Mouse (Mus musculus) megakaryocyte-erythroid progenitor cell, adult 5-6 weeks (primary cell): Measurements from ENCODE around the gene Gm9918. TPM values are rescaled to one million over a fixed set of nuclear protein-coding genes. Genes with fewer than 3 reads are reported as not detected.
"Not testable (repeated sequence)": the region's sequence is repeated elsewhere in the genome, so short reads cannot be mapped to it uniquely, and the experiment has no call there.

Source experiments
- ATAC-seq: replicated peaks from 2 replicates; pipeline ENCODE4 v1.8.0; 2016; ENCODE audit warnings: mild to moderate bottlenecking, inconsistent platforms; ENCODE audit not compliant: severe bottlenecking, poor library complexity, low FRiP score, low TSS enrichment
- total RNA-seq, 2 experiments: library from RNA; stranded (forward) in 1 of 2; stranded (reverse) in 1 of 2; fragments of 200-1000, 215-1000 nt in 1 of 2; fragments of >200 nt in 1 of 2; fragmentation: Nextera tagmentation in 1 of 2; gene quantifications; 2 replicates each; pipeline ENCODE4 v1.2.3; 2014 to 2017

The Gm9918 gene
- not detected in 2 replicates for total RNA-seq (2014; fragmentation: Nextera tagmentation)
- total RNA-seq (2017): not detected in 2 replicates

- ATAC-seq: no peak
These were observed at the start of gene Gm9918 for GRCm38 (mm10) chr15:102270274-102270960. Gene Gm9918, plus strand, starts transcription at chr15:102270563.

- ATAC-seq: no peak
These were observed 48.0 kb upstream of the Gm9918 start for GRCm38 (mm10) chr15:102222386-102222785.

GRCm38 (mm10) chr15:102224186-102224991, 46.0 kb upstream of the Gm9918 start:
- ATAC-seq: peak; percentile 82

GRCm38 (mm10) chr15:102224992-102225617, 45.3 kb upstream of the Gm9918 start:
- peak; percentile 94 for ATAC-seq

- not testable (repeated sequence) for ATAC-seq
These were observed 44.7 kb upstream of the Gm9918 start for GRCm38 (mm10) chr15:102225619-102226018.

- no peak for ATAC-seq
These were observed 39.7 kb upstream of the Gm9918 start for GRCm38 (mm10) chr15:102230408-102231321.

- ATAC-seq: peak; percentile 85
These were observed 38.6 kb upstream of the Gm9918 start, which contains the start of gene Itgb7 for GRCm38 (mm10) chr15:102231748-102232147. Gene Itgb7, minus strand, starts transcription at chr15:102231944.

GRCm38 (mm10) chr15:102232764-102233163, 37.6 kb upstream of the Gm9918 start:
- no peak for ATAC-seq

- ATAC-seq: no peak
These were observed 36.5 kb upstream of the Gm9918 start for GRCm38 (mm10) chr15:102233896-102234295.

GRCm38 (mm10) chr15:102235371-102236027, 34.9 kb upstream of the Gm9918 start:
- ATAC-seq: no peak

- no peak for ATAC-seq
These were observed 31.7 kb upstream of the Gm9918 start for GRCm38 (mm10) chr15:102238543-102239259.

- peak; percentile 63; the same call in 1 of the 2 replicates for ATAC-seq
These were observed 31.1 kb upstream of the Gm9918 start for GRCm38 (mm10) chr15:102239260-102239590.

GRCm38 (mm10) chr15:102239851-102240250, 30.5 kb upstream of the Gm9918 start:
- ATAC-seq: no peak

GRCm38 (mm10) chr15:102240607-102241006, 29.8 kb upstream of the Gm9918 start:
- ATAC-seq: no peak

GRCm38 (mm10) chr15:102242404-102243228, 27.7 kb upstream of the Gm9918 start:
- ATAC-seq: no peak

GRCm38 (mm10) chr15:102243229-102244190, 26.9 kb upstream of the Gm9918 start:
- ATAC-seq: peak; percentile 17; the same call in 1 of the 2 replicates
